Mouse (Mus musculus): ENCODE data around the gene Atg7.

DNA sequence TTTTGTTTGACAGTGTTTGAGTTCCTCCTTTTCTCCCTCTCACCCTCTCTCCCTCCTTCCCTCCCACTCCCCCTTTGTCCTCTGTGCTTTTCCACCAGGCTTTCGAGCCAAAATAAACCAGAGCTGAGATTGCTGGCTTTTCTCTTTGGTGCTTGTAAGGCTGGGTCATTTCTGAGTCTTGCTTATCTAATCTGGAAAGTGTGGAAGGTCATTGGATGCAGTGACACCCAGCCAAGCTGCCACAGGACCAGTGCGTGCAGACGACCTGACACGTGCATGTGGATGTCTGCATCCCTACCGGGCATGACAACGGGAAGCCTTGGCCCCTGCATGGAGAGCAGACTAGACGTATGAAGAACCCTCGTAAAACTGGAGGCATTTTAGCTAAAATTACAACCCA lies 76.8 kb downstream of the Atg7 start:
- TF ChIP-seq CTCF (IDR thresholded peaks at IDR 0.05; ENCODE audit: low read depth, low read length) = no peak
- no peak for TF ChIP-seq POLR2A (IDR thresholded peaks at IDR 0.05; ENCODE audit: extremely low read depth, insufficient read depth, low read length)
